Comparison of ENCODE assay signal across 9 mouse cellular contexts in the genomic region with DNA sequence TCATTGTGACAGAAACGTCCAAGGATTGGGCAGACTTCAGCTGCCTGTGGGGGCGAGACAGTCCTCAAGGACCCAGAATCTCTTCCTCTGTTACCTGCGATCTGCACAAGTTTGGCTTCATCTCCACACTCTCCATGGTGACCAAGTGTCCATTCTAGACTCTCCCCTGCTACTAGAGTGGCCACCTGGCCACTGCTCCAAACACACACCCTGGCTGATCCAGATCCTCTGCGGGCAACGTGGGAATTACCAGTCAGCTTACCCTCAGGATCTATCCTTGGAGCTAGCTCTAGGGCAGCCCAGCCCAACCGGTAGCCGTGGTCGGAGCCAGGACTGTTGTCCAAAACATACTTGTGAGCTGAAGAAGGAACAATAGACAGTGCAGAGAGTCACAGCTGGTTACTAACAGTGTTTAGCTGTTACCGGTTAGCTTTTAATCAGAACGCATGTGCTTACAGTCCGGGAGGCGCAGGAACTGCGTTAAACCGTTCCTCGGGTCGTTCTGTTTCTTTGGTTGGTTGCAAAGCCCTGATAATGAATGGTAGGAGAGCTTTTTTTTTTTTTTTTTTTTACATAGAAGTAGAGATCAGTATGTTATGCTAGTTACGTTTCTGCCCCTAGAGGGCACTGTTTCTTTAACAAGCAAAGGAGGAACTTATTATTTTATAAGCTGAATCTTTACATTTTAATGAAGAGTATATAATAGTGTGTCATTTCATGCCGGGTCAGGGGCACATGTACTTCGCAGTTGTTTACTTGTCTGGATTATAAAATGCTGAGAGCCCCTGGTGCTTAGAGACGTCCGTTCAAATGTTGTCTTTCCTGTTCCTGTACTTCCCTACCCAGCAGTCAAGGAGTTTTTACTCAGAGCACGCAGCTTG. TPM values are rescaled to one million over a fixed set of nuclear protein-coding genes. Genes with fewer than 3 reads are reported as not detected.
DNase-seq lines count a peak whose midpoint lies in the region; ATAC-seq and TF ChIP-seq lines count a peak whose summit lies in the region.
"Had no signal": no experiment of that assay in that cellular context is flagged by ENCODE, and none has a peak within 500 bp of the region (broad histone marks: within the 10 kb centered on the region; RNA-seq: fewer than 3 reads in every experiment).

No protein-coding gene starts in this region.

- no peak overlapping the region for H3K4me3 ChIP-seq in E14TG2a.4 (replicated peaks; ENCODE audit: low read length)
- peak overlapping the region; percentile 4 to 6; a peak in 2 of 4 replicates for H3K4me3 ChIP-seq in heart, embryonic 14.5 days (ENCODE audit: control insufficient read depth in 1 of 2, insufficient read depth in 1 of 2, low read depth in 1 of 2, low read length in 2 of 2)
- H3K4me3 ChIP-seq: megakaryocyte, embryonic 14.5 days had no signal

- peaks cover 5% of the 10 kb centered on the region for H3K4me1 ChIP-seq in E14TG2a.4 (replicated peaks; ENCODE audit: low read depth, low read length)
- peaks cover 3 to 5% of the 10 kb centered on the region in 2 experiments; a peak in 1 of 4 replicates for H3K4me1 ChIP-seq in heart, embryonic 14.5 days (ENCODE audit: control insufficient read depth in 2 of 2, insufficient read depth in 2 of 2, low read length in 2 of 2)

- 29% methylated on average over 22 of the region's 22 CpGs for WGBS in heart, embryonic 14.5 days

- H3K9me3 ChIP-seq in E14TG2a.4 (ENCODE audit: low read length): no peaks in the 10 kb centered on the region
- H3K9me3 ChIP-seq in heart, embryonic 14.5 days (ENCODE audit: control insufficient read depth, low read length): no peaks in the 10 kb centered on the region
- H3K9me3 ChIP-seq: megakaryocyte, embryonic 14.5 days had no signal

- intact Hi-C loops in heart, postnatal 25 days (cut with DNase I): no loop called here
- intact Hi-C loops in left cerebral cortex, postnatal 14 days (cut with DNase I): loop anchor here (2.0 kb wide), 1 partner anchor 333 kb away; no protein-coding TSS in a partner anchor

- peak overlapping the region; percentile 57 for H3K4me2 ChIP-seq in heart, embryonic 14.5 days (ENCODE audit: low read length)

- TF ChIP-seq CTCF in E14TG2a.4 (conservative IDR thresholded peaks at IDR 0.05; ENCODE audit: low read length): peak; percentile 50

- peak overlapping the region; percentile 5; the same call in 1 of the 2 replicates for H3K9ac ChIP-seq in heart, embryonic 14.5 days (ENCODE audit: low read length)

- H3K27ac ChIP-seq in heart, embryonic 14.5 days (replicated peaks in 1 of 2; ENCODE audit: control insufficient read depth in 1 of 2, insufficient read depth in 1 of 2, low read depth in 2 of 2, low read length in 2 of 2): peak overlapping the region in 1 of 2 experiments; percentile 21; a peak in 1 of 4 replicates

- no peaks in the 10 kb centered on the region for H3K27me3 ChIP-seq in E14TG2a.4 (ENCODE audit: insufficient read depth, low read length)
- no peaks in the 10 kb centered on the region for H3K27me3 ChIP-seq in heart, embryonic 14.5 days (ENCODE audit: control insufficient read depth, insufficient read depth, low read length)
- H3K27me3 ChIP-seq: megakaryocyte, embryonic 14.5 days had no signal

- peak; percentile 19 to 64 for DNase-seq in heart, adult 18-20 months
- DNase-seq in heart, postnatal 25 days (ENCODE audit: low spot score): no peak
- DNase-seq in embryo, embryonic 10.5 days (ENCODE audit: low spot score): peak; percentile 85
- DNase-seq in left cerebral cortex, postnatal 14 days (ENCODE audit: low spot score in 2 of 2): peak; percentile 47 to 68

- no peak for ATAC-seq in heart, embryonic 14.5 days (ENCODE audit: insufficient number of reproducible peaks, insufficient read depth, low FRiP score, low read depth)
- peak; percentile 93 for ATAC-seq in megakaryocyte-erythroid progenitor cell, adult 5-6 weeks (replicated peaks; ENCODE audit: low FRiP score, low TSS enrichment, poor library complexity, severe bottlenecking)
- no peak for ATAC-seq in activated CD4-positive, CD25-positive, alpha-beta regulatory T cell, adult 4 months

- no peaks in the 10 kb centered on the region for H3K36me3 ChIP-seq in E14TG2a.4 (ENCODE audit: insufficient read depth, low read length)
- H3K36me3 ChIP-seq in heart, embryonic 14.5 days (ENCODE audit: control insufficient read depth, insufficient read depth, low read length): peaks cover 22% of the 10 kb centered on the region

RNA-seq across cellular contexts. Expression of a gene that starts 52.0 kb away (rescaled TPM):
- 10 to 100 TPM; 32.9 to 33.2 TPM for total RNA-seq in heart, adult 18-20 months (2021)
- total RNA-seq in heart, postnatal 25 days (2021): 10 to 100 TPM; 29.2 TPM
- polyA plus RNA-seq in heart, embryonic 14.5 days (2014; fragmentation: Nextera tagmentation; extraction: Ambion mirVana): 20.3 and 20.6 TPM in 2 replicates
- 10 to 100 TPM; 44.8 to 48.8 TPM for total RNA-seq in left cerebral cortex, postnatal 14 days (2021)
- 46.9 and 49.2 TPM in 2 replicates for total RNA-seq in megakaryocyte-erythroid progenitor cell, adult 5-6 weeks (2014; fragmentation: Nextera tagmentation)
- total RNA-seq in megakaryocyte-erythroid progenitor cell, adult 5-6 weeks (2017): 104 and 109 TPM in 2 replicates
- polyA plus RNA-seq in activated CD4-positive, CD25-positive, alpha-beta regulatory T cell, adult 4 months (2017; shearing (Covaris generic)): 10 to 100 TPM; 34.9 to 37.6 TPM
